Mouse (Mus musculus) kidney, postnatal 36 days (tissue): ENCODE measurements around the gene Gbp3.

Source experiments
- DNase-seq, 2 experiments: peaks; one replicate each; pipeline ENCODE4 v3.0.0; 2021 to 2022; ENCODE audit warnings: mixed read lengths in 2 of 2

Gene Gbp3

DNA sequence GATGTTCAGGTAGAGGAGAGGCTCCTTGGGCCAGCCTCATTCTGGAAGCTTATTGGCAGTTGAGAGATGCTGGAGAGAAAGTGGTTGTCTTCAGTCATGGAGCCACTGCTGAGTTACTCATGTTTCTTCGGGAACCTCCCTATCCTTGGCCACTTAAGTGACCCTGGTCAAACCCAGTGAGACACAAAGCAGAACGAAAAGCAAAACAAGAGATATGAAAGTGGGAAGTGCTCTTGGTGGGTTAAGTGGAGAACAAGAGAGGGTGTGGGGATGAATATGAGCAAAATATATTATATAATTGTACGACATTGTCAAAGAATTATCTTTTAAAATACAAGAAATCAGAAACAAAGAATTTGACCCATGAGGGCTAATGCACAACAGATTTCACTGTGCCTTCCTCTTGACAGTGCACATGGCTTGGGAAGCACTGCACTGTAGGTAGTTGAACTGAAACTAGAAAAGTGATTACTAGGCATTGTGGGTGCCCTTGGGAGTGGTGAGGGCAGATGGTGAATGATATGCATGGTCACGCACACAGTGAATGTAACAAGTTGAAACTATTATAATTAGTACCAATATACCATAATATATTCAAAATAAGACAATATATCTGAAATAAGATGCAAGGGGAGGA lies 30.7 kb downstream of the Gbp3 start:
- no peak for DNase-seq

DNA sequence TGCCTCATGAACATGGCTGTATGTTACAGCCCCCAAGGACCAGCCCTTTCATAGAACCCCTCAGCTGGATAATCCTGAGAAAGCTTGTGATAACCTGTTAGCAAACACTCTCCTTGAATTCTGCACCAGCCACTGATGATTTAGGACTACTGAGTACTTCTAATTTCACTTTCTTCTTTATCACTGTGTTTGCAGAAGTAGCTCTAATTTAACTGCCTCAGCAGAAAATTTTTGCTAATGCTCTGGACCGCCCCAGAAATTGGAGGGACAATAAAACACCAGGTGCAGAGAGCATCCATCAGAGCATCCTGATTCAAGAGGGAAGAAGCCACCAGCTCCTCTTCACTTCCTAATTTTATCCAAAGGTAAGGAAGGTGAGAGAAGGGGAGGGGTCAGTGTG lies 34.7 kb downstream of the Gbp3 start, which contains the start of gene Gbp2b:
Gene Gbp2b, plus strand, starts transcription at position 301 of the 400 bp plus-strand sequence.
- DNase-seq = no peak

DNA sequence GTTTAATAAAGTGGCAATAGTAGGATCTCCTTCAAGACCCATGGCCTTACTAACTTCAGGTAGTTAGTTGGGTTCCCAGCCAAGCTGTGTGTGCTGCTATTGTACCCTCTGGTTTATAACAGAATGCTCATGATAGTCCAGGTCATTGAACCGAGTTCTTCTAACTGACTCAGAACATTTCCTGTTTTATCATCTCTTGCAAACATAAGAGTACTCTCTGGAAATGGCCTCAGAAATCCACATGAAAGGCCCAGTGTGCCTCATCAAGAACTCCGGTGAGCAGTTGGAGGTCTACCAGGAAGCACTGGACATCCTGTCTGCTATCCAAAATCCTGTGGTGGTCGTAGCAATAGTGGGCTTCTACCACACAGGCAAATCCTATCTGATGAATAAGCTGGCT lies 38.1 kb downstream of the Gbp3 start:
- DNase-seq = no peak

DNA sequence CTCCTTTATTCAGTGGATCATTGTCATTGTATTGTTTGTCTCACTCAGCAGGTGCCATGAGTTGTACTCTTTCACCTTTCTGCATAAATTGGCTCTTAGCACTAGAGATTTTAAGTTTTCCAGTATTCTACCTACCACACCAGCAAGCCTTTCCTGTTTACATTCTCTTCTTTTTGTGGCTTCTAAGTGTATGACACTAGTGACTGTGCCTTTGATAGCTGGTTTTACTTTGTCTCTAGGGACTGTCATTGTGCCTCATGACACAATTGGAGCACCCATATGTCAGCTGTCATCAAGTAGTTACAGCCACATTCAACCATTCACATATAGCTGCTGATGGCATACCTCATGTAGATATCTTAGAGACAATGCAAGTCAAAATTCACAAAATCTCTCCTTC lies 41.8 kb downstream of the Gbp3 start:
- no peak for DNase-seq

DNA sequence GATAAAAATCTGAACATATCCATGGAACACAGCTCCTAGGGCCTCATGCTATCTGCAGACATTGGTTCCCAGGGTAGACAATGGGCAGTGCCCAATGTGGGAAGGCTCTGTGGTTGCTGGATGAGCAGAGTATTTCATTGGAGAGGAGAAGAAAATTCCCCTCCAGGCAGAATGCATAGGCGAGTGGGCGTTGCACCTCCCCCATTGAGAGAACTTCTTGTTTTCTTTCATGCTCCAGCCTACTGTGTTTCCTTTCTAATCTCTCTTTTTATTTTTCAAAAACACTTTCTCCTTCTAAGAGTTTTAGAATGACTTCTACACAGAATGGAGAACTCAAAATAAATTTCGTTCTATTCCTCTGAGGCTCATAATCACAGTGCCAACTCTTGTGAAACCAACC lies 58.8 kb downstream of the Gbp3 start:
- DNase-seq = no peak

DNA sequence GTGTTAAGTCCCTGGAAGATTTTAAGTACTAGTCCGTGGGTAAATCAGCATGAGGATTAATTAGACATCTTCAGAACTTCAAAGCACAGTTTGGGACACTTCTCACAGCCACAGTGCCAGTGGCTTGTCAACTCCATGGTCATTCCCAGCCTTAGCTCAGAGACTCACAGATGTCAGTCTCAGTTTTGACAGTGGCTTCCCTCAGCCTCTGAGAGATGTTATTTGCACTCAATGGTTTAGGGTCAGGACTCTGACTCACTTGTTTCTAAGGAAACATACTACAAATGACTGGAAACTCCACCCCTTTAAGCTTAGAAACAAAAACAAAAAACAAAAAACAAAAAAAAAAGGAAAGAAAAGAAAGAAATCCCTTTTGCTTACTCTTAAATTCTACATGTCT lies 59.8 kb downstream of the Gbp3 start:
- peak in 1 of 2 experiments; percentile 8 for DNase-seq

DNA sequence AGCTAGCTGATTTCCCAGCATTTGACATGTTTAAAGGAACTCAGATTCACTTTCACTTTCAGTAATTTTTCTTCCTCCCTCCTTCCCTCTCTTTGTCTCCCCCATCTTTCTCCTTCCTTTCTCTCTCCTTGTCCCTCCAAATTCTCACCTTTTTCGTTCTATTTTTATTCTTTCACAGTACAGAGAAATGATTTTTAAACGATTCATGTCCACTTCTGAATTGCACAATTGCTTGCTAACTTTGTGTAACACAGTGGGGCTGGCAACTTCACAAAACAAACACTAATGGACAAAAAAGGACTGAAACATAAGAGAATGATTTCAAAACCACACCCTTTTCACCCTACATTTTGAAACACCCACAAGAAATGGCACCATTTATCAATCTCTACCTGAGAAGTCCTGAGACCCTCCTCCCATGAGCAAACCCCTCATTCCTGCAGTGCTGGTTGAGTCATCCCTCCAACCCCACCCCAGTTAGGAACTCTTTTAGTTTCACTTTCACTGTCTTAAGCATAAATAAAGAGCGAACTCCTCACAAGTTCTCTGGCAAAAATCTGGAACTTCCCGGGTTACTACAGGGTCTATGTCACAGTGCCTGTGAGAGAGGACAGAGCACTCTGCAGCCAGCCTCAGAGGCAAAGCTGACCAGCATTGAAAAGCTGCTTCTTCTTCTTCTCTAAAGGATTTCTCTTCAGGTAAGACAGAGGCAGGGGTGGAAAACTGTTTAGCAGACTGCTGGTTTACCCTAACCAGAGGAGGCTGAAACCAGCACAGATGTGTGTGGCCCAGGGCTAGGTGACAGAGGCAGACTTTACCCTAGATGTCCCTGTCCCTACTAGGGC lies 60.5 kb downstream of the Gbp3 start, which contains the start of gene Gbp2:
Gene Gbp2, plus strand, starts transcription at position 492 of the 845 bp plus-strand sequence.
- DNase-seq = peak; percentile 32 to 39

DNA sequence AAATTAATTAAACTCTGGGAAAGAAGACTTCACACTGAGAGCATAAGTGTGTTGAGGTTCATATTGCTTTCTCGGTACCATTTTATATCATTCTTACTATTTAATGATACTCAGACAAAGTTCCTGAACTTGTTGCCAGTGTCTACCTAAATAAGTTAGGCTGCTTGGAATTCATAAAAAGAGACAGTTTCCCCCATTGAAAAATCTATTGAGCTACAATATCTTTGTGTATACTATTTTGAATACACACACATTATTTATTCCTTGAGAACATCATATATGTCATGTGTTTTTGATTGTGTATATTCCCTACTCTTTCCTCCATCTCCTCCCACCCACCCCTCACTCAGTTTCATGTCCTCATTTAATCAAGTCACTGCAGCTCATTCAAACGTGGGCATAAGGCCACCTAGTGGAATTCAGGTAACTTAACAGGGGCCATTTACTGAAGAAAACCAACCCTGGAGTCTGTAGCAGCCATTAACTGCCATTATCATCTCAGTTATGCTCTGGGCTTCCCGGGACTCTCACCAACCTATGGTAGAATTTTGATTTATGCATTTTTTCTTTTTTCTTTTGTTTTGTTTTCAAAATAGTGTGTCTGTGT lies 61.2 kb downstream of the Gbp3 start:
- no peak for DNase-seq
